Mouse (Mus musculus) bone marrow, adult 2 months (tissue): ENCODE results near the gene Kidins220.

Experiments
- CTCF ChIP-seq: fragments of 200-500 bp; IDR thresholded peaks from 2 replicates; pipeline ENCODE4 v1.5.1; 2011; ENCODE audit warnings: low read length, control low read depth; ENCODE audit not compliant: control insufficient read depth, insufficient read depth
- POLR2A ChIP-seq: fragments of 200-500 bp; IDR thresholded peaks from 2 replicates; pipeline ENCODE4 v1.6.1; 2011; ENCODE audit warnings: low read depth, mild to moderate bottlenecking, control low read depth, low read length, borderline replicate concordance; ENCODE audit not compliant: control insufficient read depth

DNA sequence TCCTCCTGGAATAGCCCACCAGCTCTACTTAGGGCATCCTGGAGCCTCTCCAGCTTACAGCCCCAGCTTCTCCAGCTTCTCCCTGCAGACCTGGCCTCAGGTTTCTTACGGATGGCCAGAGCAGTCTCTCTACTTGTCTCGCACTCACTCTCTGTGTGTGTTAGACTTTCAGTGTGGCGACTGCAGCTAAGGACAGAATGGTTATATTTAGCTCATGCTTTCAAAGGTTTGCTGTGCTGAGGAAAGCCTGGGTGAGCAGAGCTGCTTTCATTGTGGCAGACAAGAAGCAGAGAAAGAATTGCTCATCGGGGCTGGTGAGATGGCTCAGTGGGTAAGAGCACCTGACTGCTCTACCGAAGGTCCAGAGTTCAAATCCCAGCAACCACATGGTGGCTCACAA, 46.3 kb downstream of the Kidins220 start:
- TF ChIP-seq CTCF, result no peak
- no peak for TF ChIP-seq POLR2A
